Mouse (Mus musculus): ENCODE measurements at regions not wholly inside any gene's neighbourhood (a gene's known extent, or its start where the extent isn't known, plus 50 kb on each side); places are given as distances from the start of the nearest gene placed in this dataset.

GRCm38 (mm10) chr10:99437060-99437459, 174.0 kb downstream of the Dusp6 start:
- TF ChIP-seq TAL1 (IDR thresholded peaks at IDR 0.05; ENCODE audit: low read length), result no peak
- no peak for TF ChIP-seq GATA1 (IDR thresholded peaks at IDR 0.05; ENCODE audit: low read length)
